Mouse (Mus musculus): ENCODE measurements at regions not wholly inside any gene's neighbourhood (a gene's known extent, or its start where the extent isn't known, plus 50 kb on each side); places are given as distances from the start of the nearest gene placed in this dataset.
"Not testable (repeated sequence)": the region's sequence is repeated elsewhere in the genome, so short reads cannot be mapped to it uniquely, and the experiment has no call there.

GRCm38 (mm10) chr13:3341416-3341815 is 196.4 kb upstream of the Gdi2 start:
- no peak overlapping the region for H3K27ac ChIP-seq
- H3K4me1 ChIP-seq (replicated peaks; ENCODE audit: control insufficient read depth, insufficient read depth, low read length): no peaks in the 10 kb centered on the region
- no peak overlapping the region for H3K9ac ChIP-seq
- H3K4me3 ChIP-seq (replicated peaks; ENCODE audit: low read length): no peak overlapping the region
- H3K4me2 ChIP-seq (replicated peaks): no peak overlapping the region
- peaks cover 20% of the 10 kb centered on the region for H3K9me3 ChIP-seq (ENCODE audit: control insufficient read depth, low read length)
- H3K27me3 ChIP-seq (ENCODE audit: control insufficient read depth, insufficient read depth, low read length): no peaks in the 10 kb centered on the region
- WGBS: 82% methylated on average over 3 of the region's 3 CpGs
- no peaks in the 10 kb centered on the region for H3K36me3 ChIP-seq (replicated peaks; ENCODE audit: control insufficient read depth, insufficient read depth)
- DNase-seq (ENCODE audit: low spot score) (no peak), ATAC-seq (ENCODE audit: low FRiP score) (no peak)

DNA sequence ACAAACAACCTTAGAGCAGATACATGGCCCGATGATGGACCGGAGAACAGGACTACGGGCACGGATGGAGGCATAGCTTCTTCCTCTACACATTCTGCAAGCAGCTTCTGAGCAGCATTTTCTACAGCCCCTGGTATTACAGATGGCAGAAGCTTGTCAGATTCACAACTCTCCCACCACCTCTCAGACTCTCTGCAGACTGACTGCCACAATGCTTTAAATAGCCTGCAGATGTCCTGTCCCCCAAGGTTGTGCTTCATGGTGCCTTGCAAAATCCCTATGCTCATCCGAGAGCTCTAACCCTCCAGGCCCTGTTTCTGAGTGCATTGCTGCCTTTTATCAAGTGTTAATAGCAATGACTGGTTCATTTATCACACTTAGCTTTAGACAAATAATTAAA is 194.3 kb upstream of the Gdi2 start:
- Histone ChIP-seq H3K27me3 (ENCODE audit: control insufficient read depth, insufficient read depth, low read length) (no peaks in the 10 kb centered on the region), H3K4me3 (replicated peaks; ENCODE audit: low read length) (no peak overlapping the region), H3K9me3 (ENCODE audit: control insufficient read depth, low read length) (peaks cover 15% of the 10 kb centered on the region), H3K4me1 (replicated peaks; ENCODE audit: control insufficient read depth, insufficient read depth, low read length) (no peaks in the 10 kb centered on the region), H3K27ac (no peak overlapping the region), H3K9ac (no peak overlapping the region), H3K4me2 (replicated peaks) (no peak overlapping the region), H3K36me3 (replicated peaks; ENCODE audit: control insufficient read depth, insufficient read depth) (no peaks in the 10 kb centered on the region)
- DNase-seq (ENCODE audit: low spot score) (no peak), ATAC-seq (ENCODE audit: low FRiP score) (no peak)
- 93% methylated on average over 5 of the region's 5 CpGs for WGBS

GRCm38 (mm10) chr13:3354912-3355311 is 183.0 kb upstream of the Gdi2 start:
- not testable (repeated sequence) for DNase-seq (ENCODE audit: low spot score); H3K9me3 ChIP-seq (ENCODE audit: control insufficient read depth, low read length); H3K4me2 ChIP-seq (replicated peaks); ATAC-seq (ENCODE audit: low FRiP score); H3K9ac ChIP-seq; H3K36me3 ChIP-seq (replicated peaks; ENCODE audit: control insufficient read depth, insufficient read depth); H3K4me1 ChIP-seq (replicated peaks; ENCODE audit: control insufficient read depth, insufficient read depth, low read length); H3K4me3 ChIP-seq (replicated peaks; ENCODE audit: low read length); H3K27ac ChIP-seq
- H3K27me3 ChIP-seq (ENCODE audit: control insufficient read depth, insufficient read depth, low read length): peaks cover 38% of the 10 kb centered on the region

- peak overlapping the region; percentile 96 for H3K4me2 ChIP-seq (replicated peaks)
- peaks cover 62% of the 10 kb centered on the region for H3K27me3 ChIP-seq (ENCODE audit: control insufficient read depth, insufficient read depth, low read length)
- H3K36me3 ChIP-seq (replicated peaks; ENCODE audit: control insufficient read depth, insufficient read depth): no peaks in the 10 kb centered on the region
- WGBS: 2% methylated on average over 45 of the region's 45 CpGs
- H3K27ac ChIP-seq: no peak overlapping the region
- H3K9me3 ChIP-seq (ENCODE audit: control insufficient read depth, low read length): no peaks in the 10 kb centered on the region
- DNase-seq (ENCODE audit: low spot score): no peak
- no peak overlapping the region for H3K9ac ChIP-seq
- H3K4me1 ChIP-seq (replicated peaks; ENCODE audit: control insufficient read depth, insufficient read depth, low read length): peaks cover 15% of the 10 kb centered on the region; the same call in 1 of the 2 replicates
- peak overlapping the region; percentile 22 for H3K4me3 ChIP-seq (replicated peaks; ENCODE audit: low read length)
- ATAC-seq (ENCODE audit: low FRiP score): no peak; the same call in 1 of the 2 replicates
Measured at GRCm38 (mm10) chr13:3358079-3358608, 179.7 kb upstream of the Gdi2 start.

DNA sequence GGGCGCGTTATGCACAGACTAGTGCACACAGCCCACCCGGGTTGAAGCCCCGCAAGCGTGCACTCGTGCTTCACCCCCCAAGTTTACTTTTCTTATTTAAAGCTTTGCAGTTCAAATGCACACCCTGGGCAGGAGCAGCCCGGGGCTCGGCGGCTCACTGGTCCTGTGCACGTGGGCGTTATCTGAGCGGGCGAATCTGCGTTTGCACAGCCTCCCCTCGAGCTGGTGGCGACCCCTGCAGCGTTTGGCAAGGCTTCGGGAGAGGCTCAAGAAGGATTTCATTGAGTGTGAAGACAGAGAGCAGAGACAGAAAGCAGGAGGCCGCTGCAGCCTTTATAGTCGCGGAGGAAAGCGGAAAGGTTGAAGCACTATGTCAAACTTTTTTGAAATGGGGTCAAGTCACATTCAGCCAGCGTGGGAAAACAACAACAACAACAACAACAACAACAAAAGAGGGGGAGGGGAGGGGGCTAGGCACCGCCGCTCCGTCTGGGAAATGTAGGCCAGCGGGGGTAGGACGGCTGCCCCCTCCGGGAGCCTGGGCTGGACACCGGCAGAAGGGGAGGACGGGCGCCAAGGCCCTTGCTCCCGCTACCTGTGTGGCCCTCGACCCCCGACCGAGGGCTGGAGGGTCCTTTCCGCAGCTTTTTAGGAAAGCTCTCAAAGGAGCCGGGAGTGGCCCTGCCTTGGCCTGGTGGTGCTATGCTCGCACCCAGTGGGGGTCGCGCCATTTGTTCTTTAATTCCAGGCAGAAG is 178.7 kb upstream of the Gdi2 start:
- peaks cover 15% of the 10 kb centered on the region; the same call in 1 of the 2 replicates for H3K4me1 ChIP-seq (replicated peaks; ENCODE audit: control insufficient read depth, insufficient read depth, low read length)
- peak; percentile 24 for DNase-seq (ENCODE audit: low spot score)
- under 1% methylated on average over 41 of the region's 41 CpGs for WGBS
- H3K27ac ChIP-seq: no peak overlapping the region
- H3K4me3 ChIP-seq (replicated peaks; ENCODE audit: low read length): peak overlapping the region; percentile 48
- no peaks in the 10 kb centered on the region for H3K36me3 ChIP-seq (replicated peaks; ENCODE audit: control insufficient read depth, insufficient read depth)
- peak; percentile 56 for ATAC-seq (ENCODE audit: low FRiP score)
- peak overlapping the region; percentile 96 for H3K4me2 ChIP-seq (replicated peaks)
- H3K9me3 ChIP-seq (ENCODE audit: control insufficient read depth, low read length): no peaks in the 10 kb centered on the region
- peaks cover 62% of the 10 kb centered on the region for H3K27me3 ChIP-seq (ENCODE audit: control insufficient read depth, insufficient read depth, low read length)
- H3K9ac ChIP-seq: no peak overlapping the region

GRCm38 (mm10) chr13:3359751-3360260 is 178.1 kb upstream of the Gdi2 start:
- peak overlapping the region; percentile 48 for H3K4me3 ChIP-seq (replicated peaks; ENCODE audit: low read length)
- not testable (repeated sequence) for H3K9ac ChIP-seq; H3K36me3 ChIP-seq (replicated peaks; ENCODE audit: control insufficient read depth, insufficient read depth); DNase-seq (ENCODE audit: low spot score); H3K9me3 ChIP-seq (ENCODE audit: control insufficient read depth, low read length); H3K27ac ChIP-seq
- peaks cover 15% of the 10 kb centered on the region; the same call in 1 of the 2 replicates for H3K4me1 ChIP-seq (replicated peaks; ENCODE audit: control insufficient read depth, insufficient read depth, low read length)
- peaks cover 62% of the 10 kb centered on the region for H3K27me3 ChIP-seq (ENCODE audit: control insufficient read depth, insufficient read depth, low read length)
- peak overlapping the region; percentile 96 for H3K4me2 ChIP-seq (replicated peaks)
- 0 out of 2 replicates have a peak, but pooled peaks have one; percentile 29 for ATAC-seq (ENCODE audit: low FRiP score)
- WGBS: 1% methylated on average over 35 of the region's 35 CpGs

DNA sequence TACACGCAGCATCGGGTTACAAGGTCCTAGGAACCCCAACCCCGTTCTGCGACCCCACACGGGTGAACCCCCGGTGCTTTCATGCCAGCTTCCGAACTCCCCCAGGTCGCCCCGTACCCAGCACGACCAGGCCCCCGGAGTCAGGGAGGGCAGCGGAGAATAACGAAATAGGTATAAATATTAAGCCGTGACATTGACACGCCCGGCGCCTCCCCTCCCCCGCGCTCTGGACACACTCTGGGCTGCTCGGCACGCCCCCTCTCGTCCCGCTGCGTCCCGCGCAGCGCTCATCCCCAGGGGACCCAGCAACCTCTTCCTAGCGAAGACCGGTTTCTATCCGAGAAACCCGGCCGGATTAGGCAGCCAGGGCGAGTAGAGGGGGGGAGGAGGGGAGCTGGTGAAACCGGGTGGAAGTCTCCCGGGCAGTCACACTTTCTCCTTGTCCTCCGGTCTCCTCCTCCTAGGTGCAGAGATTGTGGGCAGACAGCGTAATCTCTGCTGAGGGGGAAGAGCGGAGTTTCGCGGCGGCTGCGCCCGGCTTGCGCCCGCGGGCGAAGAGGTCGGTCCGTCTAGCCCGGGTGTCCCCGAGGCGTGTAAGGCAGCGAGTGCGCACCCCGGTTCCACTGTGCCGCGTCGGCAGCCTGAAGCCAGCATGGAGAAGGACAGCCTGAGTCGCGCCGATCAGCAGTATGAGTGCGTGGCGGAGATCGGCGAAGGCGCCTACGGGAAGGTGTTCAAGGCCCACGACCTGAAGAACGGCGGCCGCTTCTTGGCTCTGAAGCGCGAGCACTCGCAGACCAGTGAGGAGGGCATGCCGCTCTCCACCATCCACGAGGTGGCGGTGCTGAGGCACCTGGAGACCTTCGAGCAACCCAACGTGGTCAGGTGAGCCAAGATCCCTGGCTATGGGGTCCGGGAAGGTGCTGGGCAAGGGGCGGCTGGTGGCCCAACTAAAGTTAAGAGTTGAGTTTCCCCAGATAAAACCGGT is 177.1 kb upstream of the Gdi2 start:
- H3K4me2 ChIP-seq (replicated peaks): peak overlapping the region; percentile 96
- H3K4me1 ChIP-seq (replicated peaks; ENCODE audit: control insufficient read depth, insufficient read depth, low read length): peaks cover 15% of the 10 kb centered on the region; the same call in 1 of the 2 replicates
- peak overlapping the region; percentile 39 for H3K9ac ChIP-seq
- no peaks in the 10 kb centered on the region; the same call in 1 of the 2 replicates for H3K9me3 ChIP-seq (ENCODE audit: control insufficient read depth, low read length)
- H3K27ac ChIP-seq: no peak overlapping the region
- ATAC-seq (ENCODE audit: low FRiP score): peak; percentile 74
- WGBS: 1% methylated on average over 80 of the region's 82 CpGs
- peak overlapping the region; percentile 48 for H3K4me3 ChIP-seq (replicated peaks; ENCODE audit: low read length)
- peaks cover 58% of the 10 kb centered on the region for H3K27me3 ChIP-seq (ENCODE audit: control insufficient read depth, insufficient read depth, low read length)
- DNase-seq (ENCODE audit: low spot score): peak; percentile 35
- H3K36me3 ChIP-seq (replicated peaks; ENCODE audit: control insufficient read depth, insufficient read depth): no peaks in the 10 kb centered on the region

DNA sequence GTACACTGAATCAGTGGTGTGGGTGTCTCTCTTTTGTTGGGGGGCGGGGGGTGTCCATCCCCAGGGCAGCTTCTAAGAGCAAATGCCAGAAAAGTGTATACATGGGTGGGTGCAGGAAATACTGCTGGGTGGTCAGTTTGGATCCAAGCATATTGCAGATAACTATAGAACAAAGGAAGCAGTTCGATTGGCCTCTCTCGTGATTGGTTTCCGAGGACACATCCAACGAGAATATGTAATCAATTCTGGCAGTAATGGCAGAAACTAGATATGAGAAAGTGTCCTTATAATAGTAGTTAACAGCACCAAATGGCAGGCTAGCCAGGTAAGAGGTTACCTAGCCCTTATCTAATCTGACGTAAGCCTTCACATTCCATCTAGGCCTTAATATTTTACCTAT is 165.2 kb upstream of the Gdi2 start:
- ATAC-seq (ENCODE audit: low FRiP score) (no peak), DNase-seq (ENCODE audit: low spot score) (no peak)
- H3K27me3 ChIP-seq (ENCODE audit: control insufficient read depth, insufficient read depth, low read length): no peaks in the 10 kb centered on the region
- H3K4me2 ChIP-seq (replicated peaks): no peak overlapping the region
- no peaks in the 10 kb centered on the region for H3K4me1 ChIP-seq (replicated peaks; ENCODE audit: control insufficient read depth, insufficient read depth, low read length)
- H3K4me3 ChIP-seq (replicated peaks; ENCODE audit: low read length): no peak overlapping the region
- no peak overlapping the region for H3K9ac ChIP-seq
- 74% methylated on average over 6 of the region's 6 CpGs for WGBS
- H3K36me3 ChIP-seq (replicated peaks; ENCODE audit: control insufficient read depth, insufficient read depth): no peaks in the 10 kb centered on the region
- no peak overlapping the region for H3K27ac ChIP-seq
- 0 out of 2 replicates have a peak, but pooled peaks cover 2% of the 10 kb centered on the region for H3K9me3 ChIP-seq (ENCODE audit: control insufficient read depth, low read length)
